Mouse (Mus musculus): ENCODE results near the gene Asxl1. TPM values are rescaled to one million over a fixed set of nuclear protein-coding genes. Genes with fewer than 3 reads are reported as not detected.
A peak's percentile ranks its signal among the peaks of the same experiment; 100 is the strongest.

Gene Asxl1
- polyA plus RNA-seq, 1 experiment: 15.3 TPM

DNA sequence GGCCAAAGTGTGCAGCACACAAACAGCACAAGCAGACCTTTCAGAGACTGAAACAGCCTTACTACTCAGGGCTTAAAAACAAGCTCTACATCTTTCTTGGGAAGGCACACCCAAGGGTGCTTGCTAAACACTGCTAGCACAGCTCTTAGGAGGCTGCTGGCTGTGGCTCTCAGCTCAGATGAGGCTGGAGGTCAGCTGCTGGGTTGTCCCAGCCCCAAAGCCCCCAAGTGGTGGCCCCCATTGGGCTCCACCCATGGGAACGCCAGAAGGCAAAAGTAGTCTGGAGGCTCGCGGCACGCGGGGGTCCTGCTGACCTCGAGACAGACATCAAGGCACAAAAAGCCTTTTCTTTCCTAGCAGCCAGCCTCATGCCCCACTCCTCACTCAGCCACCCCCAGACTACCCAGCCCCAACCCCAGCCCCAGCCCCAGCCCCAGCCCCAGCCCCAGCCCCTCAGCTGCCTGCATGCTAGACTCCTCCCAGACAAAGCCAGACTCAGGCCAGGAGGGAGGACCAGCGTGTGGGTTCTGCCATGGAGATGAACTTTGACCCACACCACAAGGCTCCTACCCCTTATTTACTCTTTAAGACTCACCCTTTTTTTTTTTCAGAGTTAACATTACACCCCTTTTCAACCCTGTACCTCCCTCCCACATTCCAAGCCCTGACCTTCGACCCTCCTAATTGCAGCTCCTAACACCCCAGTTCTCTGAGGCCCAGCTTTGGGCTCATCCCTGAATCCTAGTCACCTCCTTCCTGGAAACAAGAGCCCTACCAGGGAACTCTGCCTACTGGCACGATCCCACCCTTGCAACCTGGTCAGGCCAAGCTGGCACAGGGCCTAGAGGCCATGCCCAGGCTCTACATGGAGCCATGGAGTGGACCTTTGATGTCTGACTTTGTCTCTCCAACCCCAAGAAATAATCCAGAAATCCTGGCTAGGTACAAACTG, 89.5 kb downstream of the Asxl1 start:
- TF ChIP-seq CTCF (IDR thresholded peaks at IDR 0.05; ENCODE audit: insufficient read depth, low read length) (no peak), POLR2A (IDR thresholded peaks at IDR 0.05; ENCODE audit: borderline replicate concordance, extremely low read depth, low read depth, low read length) (no peak)
- no peak overlapping the region for H3K4me3 ChIP-seq (replicated peaks; ENCODE audit: extremely low read depth, low read depth, low read length)

DNA sequence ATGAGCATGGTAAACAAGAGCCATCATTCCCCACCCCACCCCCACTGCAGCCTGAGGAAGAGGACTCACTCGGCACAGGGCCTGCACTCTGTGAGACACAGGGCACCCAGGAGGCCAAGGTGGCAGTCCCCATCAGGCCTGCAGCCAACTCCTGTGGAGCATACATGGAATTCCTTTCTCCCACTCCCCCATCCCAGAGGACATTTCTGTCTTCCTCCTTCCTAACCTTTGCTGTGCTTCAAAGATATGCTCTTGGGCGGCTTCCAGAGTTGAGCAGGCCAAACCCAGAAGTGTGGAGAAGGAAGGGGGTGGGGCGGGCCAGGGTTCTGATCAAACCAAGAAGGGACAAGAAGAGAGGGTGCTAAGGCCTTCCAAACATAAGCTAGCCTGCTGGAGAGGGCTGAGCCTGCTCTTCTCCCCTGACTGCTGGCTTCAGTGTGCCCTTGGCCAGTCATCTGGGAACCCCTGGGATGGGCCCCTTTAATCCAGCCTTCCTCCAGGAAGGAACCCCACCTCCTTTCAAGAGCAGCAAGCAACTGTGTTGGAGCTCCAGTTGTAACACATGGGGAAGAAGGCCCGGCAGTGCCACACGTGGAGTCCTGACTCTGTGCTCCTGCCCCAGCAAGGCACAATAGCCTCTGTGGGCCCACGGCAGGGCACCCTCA, 91.1 kb downstream of the Asxl1 start:
- peaks cover 45% of the 10 kb centered on the region for H3K4me1 ChIP-seq (ENCODE audit: control insufficient read depth, insufficient read depth, low read length)
- H3K4me3 ChIP-seq (replicated peaks; ENCODE audit: extremely low read depth, low read depth, low read length): no peak overlapping the region
- peak; percentile 56 for DNase-seq
- whole genome bisulfite sequencing: 16% methylated on average over 6 of the region's 6 CpGs
- TF ChIP-seq CTCF (IDR thresholded peaks at IDR 0.05; ENCODE audit: insufficient read depth, low read length) (no peak), POLR2A (IDR thresholded peaks at IDR 0.05; ENCODE audit: borderline replicate concordance, extremely low read depth, low read depth, low read length) (no peak)

More for the DNA sequence above, 89.5 kb downstream of the Asxl1 start:
- WGBS: 50% methylated on average over 9 of the region's 9 CpGs
- peaks cover 43% of the 10 kb centered on the region for H3K4me1 ChIP-seq (ENCODE audit: control insufficient read depth, insufficient read depth, low read length)
- peak; percentile 30 for DNase-seq

DNA sequence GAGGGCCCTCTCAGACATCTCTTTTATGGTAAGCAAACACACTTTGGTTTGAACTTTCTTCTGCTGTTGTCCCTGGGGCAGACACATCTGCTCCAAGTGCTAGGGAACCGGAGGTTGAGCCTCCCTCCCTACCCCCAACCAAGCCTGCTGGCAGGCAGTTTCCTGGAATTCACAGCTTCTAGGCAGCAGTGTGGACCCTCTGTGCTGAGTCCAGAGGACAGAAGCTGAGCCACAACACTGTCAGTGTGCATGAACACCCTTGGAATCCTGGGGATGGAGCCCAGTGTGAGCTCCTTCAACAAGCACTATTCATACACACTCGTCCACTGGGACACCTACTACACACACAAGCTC, 91.7 kb downstream of the Asxl1 start:
- no peak overlapping the region for H3K4me3 ChIP-seq (replicated peaks; ENCODE audit: extremely low read depth, low read depth, low read length)
- no peak for DNase-seq
- peaks cover 43% of the 10 kb centered on the region for H3K4me1 ChIP-seq (ENCODE audit: control insufficient read depth, insufficient read depth, low read length)
- 25% methylated on average over 2 of the region's 2 CpGs for WGBS
- TF ChIP-seq POLR2A (IDR thresholded peaks at IDR 0.05; ENCODE audit: borderline replicate concordance, extremely low read depth, low read depth, low read length) (no peak), CTCF (IDR thresholded peaks at IDR 0.05; ENCODE audit: insufficient read depth, low read length) (no peak)

DNA sequence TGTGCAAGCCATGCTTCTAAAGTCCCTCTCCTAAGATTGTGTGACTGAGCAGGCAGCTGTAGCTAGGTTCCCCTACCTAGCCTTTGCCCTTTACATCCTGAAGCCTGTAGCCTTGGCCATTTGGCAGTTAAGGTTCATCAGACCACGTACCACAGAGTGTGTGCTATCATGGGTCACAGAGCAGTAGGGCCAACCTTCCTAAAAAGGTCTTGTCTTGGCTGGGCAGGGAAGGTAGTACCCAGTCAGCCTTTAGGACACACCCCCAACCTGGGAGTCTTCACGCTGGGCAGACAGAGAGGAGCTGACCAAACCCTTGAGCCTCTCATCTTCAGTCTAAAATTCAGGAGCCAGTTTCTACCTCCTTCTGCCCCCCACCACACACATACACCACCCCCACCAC, 95.1 kb downstream of the Asxl1 start:
- no peak for DNase-seq
- TF ChIP-seq POLR2A (IDR thresholded peaks at IDR 0.05; ENCODE audit: borderline replicate concordance, extremely low read depth, low read depth, low read length) (no peak), CTCF (IDR thresholded peaks at IDR 0.05; ENCODE audit: insufficient read depth, low read length) (no peak)
- H3K4me1 ChIP-seq (ENCODE audit: control insufficient read depth, insufficient read depth, low read length): peaks cover 28% of the 10 kb centered on the region
- no peak overlapping the region for H3K4me3 ChIP-seq (replicated peaks; ENCODE audit: extremely low read depth, low read depth, low read length)
- 60% methylated on average over 2 of the region's 2 CpGs for WGBS

DNA sequence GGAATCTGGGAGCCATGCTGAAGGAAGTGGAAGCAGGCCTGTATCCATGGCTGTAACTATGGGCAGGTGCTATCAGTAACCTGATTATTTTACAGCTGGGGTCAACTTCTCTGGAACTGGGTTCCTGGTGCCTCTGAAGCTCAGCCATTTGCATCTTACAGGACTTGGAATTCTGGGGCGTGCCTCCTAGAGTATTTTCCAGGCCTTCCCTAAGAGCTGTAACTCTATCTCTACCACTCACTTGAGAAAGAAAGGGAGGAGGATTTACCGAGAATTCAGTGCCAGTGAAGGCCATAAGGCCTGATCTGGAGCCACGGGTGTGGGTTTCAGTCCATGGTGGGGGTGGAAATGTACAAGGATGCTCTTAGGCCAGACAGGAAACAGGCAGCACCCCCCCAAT, 95.6 kb downstream of the Asxl1 start:
- WGBS: 33% methylated on average over 3 of the region's 3 CpGs
- Histone ChIP-seq H3K4me3 (replicated peaks; ENCODE audit: extremely low read depth, low read depth, low read length) (no peak overlapping the region), H3K4me1 (ENCODE audit: control insufficient read depth, insufficient read depth, low read length) (peaks cover 23% of the 10 kb centered on the region)
- no peak for DNase-seq
- TF ChIP-seq CTCF (IDR thresholded peaks at IDR 0.05; ENCODE audit: insufficient read depth, low read length) (no peak), POLR2A (IDR thresholded peaks at IDR 0.05; ENCODE audit: borderline replicate concordance, extremely low read depth, low read depth, low read length) (no peak)

DNA sequence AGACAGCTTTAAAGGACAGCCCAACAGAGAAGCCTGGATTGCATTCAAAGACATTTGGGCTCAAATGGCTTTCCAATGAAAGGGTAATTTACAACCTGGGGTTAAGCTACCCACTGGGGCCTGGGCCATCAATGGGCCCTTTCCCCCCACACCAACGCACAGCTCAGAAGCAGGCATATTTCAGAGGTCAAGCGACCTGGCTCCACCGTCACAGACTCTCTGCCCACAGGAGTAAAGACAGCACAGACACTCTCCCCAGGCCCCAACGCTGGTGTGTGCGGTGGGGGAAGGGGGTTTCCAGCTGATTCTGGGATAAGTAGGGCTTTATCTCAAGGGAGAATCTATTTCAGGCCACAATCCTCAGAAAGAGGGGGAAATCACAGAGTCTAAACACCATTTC, 97.1 kb downstream of the Asxl1 start:
- Histone ChIP-seq H3K4me1 (ENCODE audit: control insufficient read depth, insufficient read depth, low read length) (peaks cover 9% of the 10 kb centered on the region), H3K4me3 (replicated peaks; ENCODE audit: extremely low read depth, low read depth, low read length) (no peak overlapping the region)
- WGBS: 39% methylated on average over 5 of the region's 5 CpGs
- TF ChIP-seq CTCF (IDR thresholded peaks at IDR 0.05; ENCODE audit: insufficient read depth, low read length) (no peak), POLR2A (IDR thresholded peaks at IDR 0.05; ENCODE audit: borderline replicate concordance, extremely low read depth, low read depth, low read length) (no peak)
- DNase-seq: no peak

DNA sequence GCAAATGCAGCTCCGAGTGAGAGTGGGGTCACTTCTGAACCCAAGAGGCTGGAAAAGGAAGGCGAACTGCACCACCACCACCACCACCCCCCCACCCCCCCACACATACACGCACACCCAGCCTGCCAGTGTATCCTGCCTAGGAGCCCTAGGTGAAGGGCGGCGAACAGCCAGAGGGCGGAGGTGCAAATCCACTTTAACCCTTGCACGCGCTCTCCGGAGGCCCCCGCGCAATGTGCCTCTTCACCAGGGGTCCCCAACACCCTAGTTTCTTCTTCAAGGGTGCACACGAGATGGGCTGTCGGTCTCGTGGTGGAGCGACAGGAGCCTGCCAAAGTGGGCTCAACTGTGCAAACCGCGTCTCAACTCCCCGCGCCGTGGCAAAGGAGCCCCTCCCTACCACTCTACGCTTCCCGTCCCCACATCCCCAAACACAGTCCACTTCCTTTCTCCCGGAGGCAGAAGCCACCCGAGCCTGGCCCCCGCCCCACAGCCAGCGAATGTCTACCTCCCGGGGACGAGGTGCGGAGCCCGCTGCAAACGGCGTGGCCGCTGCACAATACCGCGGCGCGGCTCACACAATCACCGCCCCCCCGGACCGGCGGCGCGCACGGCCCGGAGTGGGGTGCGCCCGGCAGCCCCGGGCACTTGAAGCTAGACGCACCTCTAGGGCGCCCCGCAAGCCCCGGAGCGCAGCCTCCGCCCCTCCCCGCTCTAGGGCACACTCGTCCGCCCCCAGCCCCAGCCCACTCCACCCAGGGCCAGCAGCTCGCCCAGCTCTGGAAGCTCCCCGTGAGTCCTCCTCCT, 98.0 kb downstream of the Asxl1 start:
- peak; percentile 62 for DNase-seq
- no peak for TF ChIP-seq CTCF (IDR thresholded peaks at IDR 0.05; ENCODE audit: insufficient read depth, low read length)
- no peak for TF ChIP-seq POLR2A (IDR thresholded peaks at IDR 0.05; ENCODE audit: borderline replicate concordance, extremely low read depth, low read depth, low read length)
- 1% methylated on average over 59 of the region's 59 CpGs for WGBS
- H3K4me1 ChIP-seq (ENCODE audit: control insufficient read depth, insufficient read depth, low read length): peaks cover 9% of the 10 kb centered on the region; the same call in 1 of the 2 replicates
- peak overlapping the region; percentile 81 for H3K4me3 ChIP-seq (replicated peaks; ENCODE audit: extremely low read depth, low read depth, low read length)

DNA sequence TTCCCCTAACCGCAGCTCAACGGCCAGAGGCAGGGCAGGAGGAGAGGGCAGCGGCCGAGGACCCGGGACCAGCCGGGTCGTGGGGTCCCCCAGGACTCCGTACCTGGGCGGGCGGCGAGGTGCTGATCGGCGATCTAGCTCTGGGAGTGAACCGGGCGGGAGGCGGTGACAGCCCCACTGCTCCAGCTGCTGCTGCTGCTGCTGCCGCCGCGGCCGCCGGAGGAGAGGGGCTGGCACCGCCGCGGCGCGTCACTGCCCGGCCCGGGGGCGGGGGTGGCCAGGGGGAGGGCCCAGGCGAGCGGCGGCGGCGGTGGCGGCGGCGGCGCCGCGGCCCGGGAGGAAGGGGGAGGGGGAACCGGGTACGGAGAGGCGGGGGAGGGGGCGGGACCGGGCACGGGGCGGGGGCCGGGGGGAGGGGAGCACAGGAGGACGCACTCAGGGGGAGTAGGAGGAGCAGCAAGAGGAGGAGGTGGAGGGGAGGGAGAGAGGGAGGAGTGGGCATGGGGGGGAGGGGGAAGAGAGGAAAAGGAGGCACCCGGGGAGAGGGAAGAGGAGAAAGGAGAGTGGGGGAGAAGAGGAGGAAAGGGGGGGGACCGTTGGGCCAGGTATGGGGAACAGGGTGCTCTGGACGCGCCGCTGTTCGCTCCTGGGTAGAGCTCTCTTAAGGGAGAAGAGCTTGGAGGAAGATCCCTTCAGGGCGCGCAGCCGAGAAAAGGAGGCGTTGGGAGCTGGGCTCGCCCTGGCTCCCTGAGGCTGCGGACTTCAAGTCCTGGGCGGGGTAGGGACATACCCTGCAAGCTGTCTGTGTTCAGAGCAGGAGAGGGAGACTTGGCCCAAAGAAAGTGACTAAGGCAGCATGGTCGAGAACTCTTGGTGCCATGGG, 98.9 kb downstream of the Asxl1 start:
- peak; percentile 74 for DNase-seq
- Histone ChIP-seq H3K4me1 (ENCODE audit: control insufficient read depth, insufficient read depth, low read length) (peaks cover 9% of the 10 kb centered on the region; the same call in 1 of the 2 replicates), H3K4me3 (replicated peaks; ENCODE audit: extremely low read depth, low read depth, low read length) (peak overlapping the region; percentile 85)
- 0% methylated on average over 32 of the region's 64 CpGs for WGBS
- TF ChIP-seq CTCF (IDR thresholded peaks at IDR 0.05; ENCODE audit: insufficient read depth, low read length) (no peak), POLR2A (IDR thresholded peaks at IDR 0.05; ENCODE audit: borderline replicate concordance, extremely low read depth, low read depth, low read length) (peak; percentile 35; the same call in 1 of the 2 replicates)
